Mouse (Mus musculus) C2C12 (cell line): Measurements from ENCODE around the gene Allc.

Experiments
- CEBPB ChIP-seq: IDR thresholded peaks from one replicate; pipeline ENCODE4 v1.6.1; 2011; ENCODE audit warnings: low read depth, mild to moderate bottlenecking, control low read depth, moderate library complexity
- CTCF ChIP-seq: IDR thresholded peaks from one replicate; pipeline ENCODE4 v1.5.1; 2011; ENCODE audit not compliant: control insufficient read depth, insufficient read depth, insufficient read length
- FOSL1 ChIP-seq: IDR thresholded peaks from one replicate; pipeline ENCODE4 v1.8.0; 2011; ENCODE audit warnings: mild to moderate bottlenecking, low read length; ENCODE audit not compliant: poor library complexity, insufficient read depth, severe bottlenecking
- MAX ChIP-seq: IDR thresholded peaks from one replicate; pipeline ENCODE4 v1.6.1; 2011; ENCODE audit warnings: mild to moderate bottlenecking, control low read depth
- MYOD1 ChIP-seq: IDR thresholded peaks from one replicate; pipeline ENCODE4 v1.6.1; 2011; ENCODE audit warnings: low read depth; ENCODE audit not compliant: control insufficient read depth, insufficient read length
- MYOG ChIP-seq: IDR thresholded peaks from one replicate; pipeline ENCODE4 v1.6.1; 2011; ENCODE audit not compliant: control insufficient read depth, insufficient read length; ENCODE audit errors: extremely low read depth
- USF1 ChIP-seq: IDR thresholded peaks from one replicate; pipeline ENCODE4 v1.6.1; 2011; ENCODE audit warnings: low read depth, mild to moderate bottlenecking, control low read depth, moderate library complexity

GRCm38 (mm10) chr12:28551775-28552174, 30.5 kb downstream of the Allc start:
- TF ChIP-seq CTCF, result no peak
- no peak for TF ChIP-seq MAX
- no peak for TF ChIP-seq USF1
- no peak for TF ChIP-seq CEBPB
- TF ChIP-seq FOSL1, result no peak
- TF ChIP-seq MYOD1, result no peak
- TF ChIP-seq MYOG, result no peak
